24 mouse cellular contexts compared by ENCODE assay signal in genomic region chr17:84239679-84240292, GRCm38 (mm10). TPM values are rescaled to one million over a fixed set of nuclear protein-coding genes. Genes with fewer than 3 reads are reported as not detected.
DNase-seq lines count a peak whose midpoint lies in the region; ATAC-seq lines count a peak whose summit lies in the region.
"Had no signal": no experiment of that assay in that cellular context is flagged by ENCODE, and none has a peak within 500 bp of the region (broad histone marks: within the 10 kb centered on the region; RNA-seq: fewer than 3 reads in every experiment).

No protein-coding gene starts in this region.

- no peaks in the 10 kb centered on the region for H3K27me3 ChIP-seq in intestine, embryonic 15.5 days (replicated peaks)
- no peaks in the 10 kb centered on the region for H3K27me3 ChIP-seq in forebrain, embryonic 14.5 days (replicated peaks; ENCODE audit: control insufficient read depth, insufficient read depth, low read length)
- H3K27me3 ChIP-seq: embryonic facial prominence, embryonic 12.5 days; hindbrain, embryonic 12.5 days; limb, embryonic 13.5 days; megakaryocyte, embryonic 14.5 days; neural tube, embryonic 13.5 days; stomach, embryonic 15.5 days had no signal

- no peak overlapping the region for H3K4me3 ChIP-seq in intestine, embryonic 15.5 days (replicated peaks)
- H3K4me3 ChIP-seq in forebrain, embryonic 14.5 days (ENCODE audit: low read depth, low read length), result no peak overlapping the region
- H3K4me3 ChIP-seq: embryonic facial prominence, embryonic 12.5 days; gastrocnemius, adult 2 months; hindbrain, embryonic 12.5 days; layer of hippocampus, adult 2 months; limb, embryonic 13.5 days; megakaryocyte, embryonic 14.5 days; neural tube, embryonic 13.5 days; stomach, embryonic 15.5 days had no signal

- H3K9me3 ChIP-seq in intestine, embryonic 15.5 days, result no peaks in the 10 kb centered on the region
- H3K9me3 ChIP-seq in forebrain, embryonic 14.5 days (replicated peaks; ENCODE audit: control insufficient read depth, low read length), result no peaks in the 10 kb centered on the region
- H3K9me3 ChIP-seq: embryonic facial prominence, embryonic 12.5 days; hindbrain, embryonic 12.5 days; limb, embryonic 13.5 days; megakaryocyte, embryonic 14.5 days; neural tube, embryonic 13.5 days; stomach, embryonic 15.5 days had no signal

- no peak overlapping the region for H3K27ac ChIP-seq in intestine, embryonic 15.5 days
- H3K27ac ChIP-seq in forebrain, embryonic 14.5 days (ENCODE audit: low read depth, low read length), result no peak overlapping the region
- H3K27ac ChIP-seq: embryonic facial prominence, embryonic 12.5 days; gastrocnemius, adult 2 months; hindbrain, embryonic 12.5 days; layer of hippocampus, adult 2 months; limb, embryonic 13.5 days; liver, embryonic 14.5 days; neural tube, embryonic 13.5 days; stomach, embryonic 15.5 days had no signal

- H3K36me3 ChIP-seq in intestine, embryonic 15.5 days, result no peaks in the 10 kb centered on the region
- H3K36me3 ChIP-seq in forebrain, embryonic 14.5 days (ENCODE audit: control insufficient read depth, insufficient read depth, low read length), result no peaks in the 10 kb centered on the region
- H3K36me3 ChIP-seq: hindbrain, embryonic 12.5 days; limb, embryonic 13.5 days; neural tube, embryonic 13.5 days; stomach, embryonic 15.5 days had no signal

- ATAC-seq in intestine, embryonic 15.5 days, result 0 out of 2 replicates have a peak, but pooled peaks have one; percentile 50
- no peak for ATAC-seq in forebrain, embryonic 14.5 days

- H3K4me2 ChIP-seq in intestine, embryonic 15.5 days (replicated peaks), result no peak overlapping the region
- no peak overlapping the region for H3K4me2 ChIP-seq in forebrain, embryonic 14.5 days (ENCODE audit: low read length)
- H3K4me2 ChIP-seq: embryonic facial prominence, embryonic 12.5 days; hindbrain, embryonic 12.5 days; limb, embryonic 13.5 days; lung, embryonic 14.5 days; neural tube, embryonic 13.5 days; stomach, embryonic 15.5 days had no signal

- no peak overlapping the region for H3K9ac ChIP-seq in intestine, embryonic 15.5 days
- H3K9ac ChIP-seq in forebrain, embryonic 14.5 days (ENCODE audit: low read length), result no peak overlapping the region
- H3K9ac ChIP-seq: embryonic facial prominence, embryonic 12.5 days; hindbrain, embryonic 12.5 days; limb, embryonic 13.5 days; liver, embryonic 14.5 days; lung, embryonic 14.5 days; neural tube, embryonic 13.5 days; stomach, embryonic 15.5 days had no signal

- H3K4me1 ChIP-seq in intestine, embryonic 15.5 days (replicated peaks), result peaks cover 9% of the 10 kb centered on the region; the same call in 1 of the 2 replicates
- H3K4me1 ChIP-seq in forebrain, embryonic 14.5 days (ENCODE audit: control insufficient read depth, insufficient read depth, low read length), result no peaks in the 10 kb centered on the region
- H3K4me1 ChIP-seq: hindbrain, embryonic 12.5 days; neural tube, embryonic 13.5 days had no signal

- 60% methylated on average over 2 of the region's 2 CpGs for WGBS in intestine, embryonic 15.5 days
- 89% methylated on average over 2 of the region's 2 CpGs for WGBS in forebrain, embryonic 14.5 days

- peak; percentile 38 for DNase-seq in kidney, adult 11 months
- no peak for DNase-seq in kidney, adult 18-20 months
- DNase-seq in CD4-positive helper T cell, adult 2 months (ENCODE audit: low read depth, low spot score), result peak; percentile 43
- peak; percentile 39 to 74 for DNase-seq in kidney, postnatal 36 days
- no peak for DNase-seq in layer of hippocampus, adult 9-11 months
- DNase-seq in forebrain, embryonic 14.5 days (ENCODE audit: low spot score), result no peak
- DNase-seq: adrenal gland, adult 2 months; cerebellum, adult 11-12 months; cerebellum, postnatal 25 days; gastrocnemius, adult 2 months; lung, embryonic 14.5 days; lung, postnatal 36 days; midbrain, embryonic 14.5 days; right cerebral cortex, postnatal 4 days; thymus, postnatal 25 days had no signal

RNA-seq across cellular contexts. Expression of gene Zfp36l2, which starts 52.0 kb away (rescaled TPM):
- 23.2 and 29.7 TPM in 2 replicates for polyA plus RNA-seq in intestine, embryonic 15.5 days (2015; fragmentation: Nextera tagmentation; extraction: Ambion mirVana)
- 5.6 and 6.2 TPM in 2 replicates for polyA plus RNA-seq in forebrain, embryonic 14.5 days (2014; fragmentation: Nextera tagmentation; extraction: Ambion mirVana)

Comparison
In these comparisons a context has a peak if more than half of its experiments do, and no peak if none do; other contexts are left out.
1. DNase-seq: peak in kidney, adult 11 months (single experiment), CD4-positive helper T cell, adult 2 months (single experiment) and kidney, postnatal 36 days (2 of 2); none in kidney, adult 18-20 months (single experiment), layer of hippocampus, adult 9-11 months (single experiment) and forebrain, embryonic 14.5 days (single experiment).